Mouse (Mus musculus) CD8-positive naive resting alpha-beta T cell, adult 57 days (primary cell): ENCODE measurements around the gene Ppp2r5d. TPM values are rescaled to one million over a fixed set of nuclear protein-coding genes. Genes with fewer than 3 reads are reported as not detected.

Source experiments
- total RNA-seq: library from RNA; stranded (reverse); gene quantifications from one replicate; pipeline ENCODE4 v1.2.4, GENCODE M21; 2023

The Ppp2r5d gene
- total RNA-seq = 34.2 TPM

GRCm38 (mm10) chr17:46704887-46705835 lies at the start of gene Ppp2r5d:
Gene Ppp2r5d (minus strand): TSS chr17:46705111.

GRCm38 (mm10) chr17:46751794-46752556 lies 47.1 kb upstream of the Ppp2r5d start, which contains the start of gene Cnpy3:
Gene Cnpy3 (minus strand): TSS chr17:46752214.

GRCm38 (mm10) chr17:46728904-46729318 lies 24.0 kb upstream of the Ppp2r5d start, which contains the start of gene Gnmt:
Gene Gnmt (minus strand): TSS chr17:46729168.

DNA sequence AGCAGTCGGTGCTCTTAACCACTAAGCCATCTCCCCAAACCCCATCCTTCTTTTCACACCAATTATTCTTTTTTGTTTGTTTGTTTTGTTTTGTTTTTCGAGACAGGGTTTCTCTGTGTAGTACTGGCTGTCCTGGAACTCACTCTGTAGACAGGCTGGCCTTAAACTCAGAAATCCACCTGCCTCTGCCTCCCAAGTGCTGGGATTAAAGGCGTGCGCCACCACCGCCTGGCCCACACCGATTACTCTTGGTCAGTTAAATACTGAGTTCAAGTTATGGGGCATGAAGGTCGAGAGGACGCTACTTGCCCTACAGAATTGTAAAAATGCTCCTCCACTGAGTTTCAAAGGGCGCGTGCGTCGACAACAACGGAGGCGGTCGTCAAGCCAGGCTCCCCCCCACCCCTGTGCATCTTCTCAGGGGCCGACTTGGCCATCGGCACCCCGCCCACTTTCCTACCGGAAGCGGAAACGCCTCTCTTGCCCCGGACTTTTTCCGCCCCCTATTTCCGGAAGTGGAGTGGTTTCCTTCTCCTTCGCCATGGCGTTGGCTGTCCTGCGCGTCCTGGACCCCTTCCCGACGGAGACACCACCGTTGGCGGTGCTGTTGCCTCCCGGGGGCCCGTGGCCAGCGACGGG lies 6.2 kb upstream of the Ppp2r5d start, which contains the start of gene Pex6:
Gene Pex6, plus strand, starts transcription at position 505 of the 639 bp plus-strand sequence.

DNA sequence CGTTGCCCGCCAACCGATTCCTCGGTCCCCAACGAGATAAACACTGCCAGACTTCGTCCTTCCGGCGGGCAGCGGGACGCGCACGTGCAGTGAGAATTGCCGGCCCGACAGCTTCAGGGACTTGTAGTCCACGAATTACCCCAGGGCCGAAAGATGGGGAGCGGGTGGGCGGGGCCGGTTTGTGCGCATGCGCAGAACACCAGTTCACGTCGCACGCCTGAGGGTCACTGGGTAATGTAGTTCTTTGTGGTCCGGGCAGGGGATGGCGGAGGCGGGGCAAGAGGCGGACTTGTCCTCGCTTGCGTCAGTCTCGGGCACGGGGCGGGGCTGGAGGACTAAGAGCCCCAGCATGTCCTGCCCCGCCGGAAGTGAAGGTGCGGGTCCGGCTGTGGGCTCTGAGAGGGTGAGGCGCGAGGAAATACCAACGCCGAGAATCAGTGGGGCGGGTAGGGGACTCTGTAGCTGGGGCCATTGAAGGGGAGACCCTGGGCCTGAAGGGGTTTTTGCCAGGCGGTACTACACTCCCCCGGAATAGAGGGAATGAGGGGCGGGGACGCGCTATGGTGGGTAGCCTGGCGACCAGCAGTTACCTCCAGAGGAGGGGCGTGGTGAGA lies 24.0 kb downstream of the Ppp2r5d start, which contains the start of gene Klhdc3:
Gene Klhdc3, minus strand, starts transcription at position 155 of the 614 bp plus-strand sequence.

GRCm38 (mm10) chr17:46678416-46678815 lies 26.5 kb downstream of the Ppp2r5d start, which contains the start of gene Mea1:
Gene Mea1 (plus strand): TSS chr17:46678793.

DNA sequence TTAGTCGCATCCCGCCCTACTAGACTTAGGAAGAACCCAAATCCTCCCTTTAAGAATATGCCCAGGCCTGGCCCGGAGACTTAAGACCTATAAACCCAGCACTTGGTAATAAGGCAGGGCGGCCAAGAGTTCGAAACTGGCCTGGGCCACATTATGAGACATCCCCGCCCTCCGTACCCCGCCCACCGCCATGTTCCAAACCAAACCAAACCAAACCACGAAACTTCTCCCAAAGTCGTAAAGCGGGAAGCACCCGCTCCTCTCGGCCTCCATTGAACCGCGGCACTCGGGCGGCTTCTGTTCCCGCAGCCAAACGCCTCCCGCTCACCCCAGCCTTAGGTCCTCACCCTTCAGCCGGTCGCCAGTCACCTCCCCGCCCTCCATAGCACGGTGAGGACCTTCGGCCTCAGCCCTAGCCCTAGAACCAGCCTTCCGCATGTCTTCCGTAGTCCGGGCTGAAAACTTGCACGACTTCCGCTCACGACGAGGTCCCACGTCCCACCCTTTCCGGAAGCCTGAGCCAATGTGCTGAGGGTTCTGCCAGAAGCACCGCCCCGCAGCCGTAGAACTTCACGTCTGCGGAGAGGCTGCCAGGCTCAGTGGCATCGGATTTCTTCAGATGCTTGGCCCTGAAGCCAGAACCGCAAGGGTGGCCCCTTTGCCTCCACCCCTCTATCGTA lies 30.9 kb downstream of the Ppp2r5d start, which contains the start of gene Rrp36:
Gene Rrp36, minus strand, starts transcription at position 503 of the 680 bp plus-strand sequence.

GRCm38 (mm10) chr17:46650232-46651031 lies 54.5 kb downstream of the Ppp2r5d start, which contains the start of gene Cul7:
Gene Cul7 (plus strand): TSS chr17:46650337.

GRCm38 (mm10) chr17:46645561-46646321 lies 59.2 kb downstream of the Ppp2r5d start, which contains the start of the genes Klc4 and Mrpl2:
Gene Klc4 (minus strand): TSS chr17:46646022.
Gene Mrpl2 (plus strand): TSS chr17:46646229.

Other genes with a start within 250 kb of the Ppp2r5d start
- gene Ttbk1, start 217.4 kb downstream of the Ppp2r5d start, total RNA-seq = 0.18 TPM
- gene Dnph1, start 208.4 kb downstream of the Ppp2r5d start, total RNA-seq = not detected
- 20.4 TPM for gene Cul9, start 158.7 kb downstream of the Ppp2r5d start, total RNA-seq
- gene Srf, start 148.9 kb downstream of the Ppp2r5d start, total RNA-seq = 66.8 TPM
- not detected for gene Ptk7, start 75.6 kb downstream of the Ppp2r5d start, total RNA-seq
- 15.0 TPM for gene Klc4, start 59.1 kb downstream of the Ppp2r5d start, total RNA-seq
- 31.6 TPM for gene Mrpl2, start 58.9 kb downstream of the Ppp2r5d start, total RNA-seq
- 7.3 TPM for gene Cul7, start 54.8 kb downstream of the Ppp2r5d start, total RNA-seq
- 34.8 TPM for gene Rrp36, start 30.8 kb downstream of the Ppp2r5d start, total RNA-seq
- 31.5 TPM for gene Mea1, start 26.3 kb downstream of the Ppp2r5d start, total RNA-seq
- gene Klhdc3, start 24.2 kb downstream of the Ppp2r5d start, total RNA-seq = 46.1 TPM
- gene Pex6, start 6.4 kb upstream of the Ppp2r5d start, total RNA-seq = 28.2 TPM
- gene Gnmt, start 24.1 kb upstream of the Ppp2r5d start, total RNA-seq = 3.2 TPM
- gene Cnpy3, start 47.1 kb upstream of the Ppp2r5d start, total RNA-seq = 57.9 TPM
- 0.40 TPM for gene Ptcra, start 58.6 kb upstream of the Ppp2r5d start, total RNA-seq
- 22.0 TPM for gene 2310039H08Rik, start 67.5 kb upstream of the Ppp2r5d start, total RNA-seq
- 70.1 TPM for gene Rpl7l1, start 77.6 kb upstream of the Ppp2r5d start, total RNA-seq
- 30.8 TPM for gene Bicral, start 153.4 kb upstream of the Ppp2r5d start, total RNA-seq
- 14.1 TPM for gene Tbcc, start 185.6 kb upstream of the Ppp2r5d start, total RNA-seq
- not detected for gene Prph2, start 205.3 kb upstream of the Ppp2r5d start, total RNA-seq